Comparison of ENCODE assay signal across 8 mouse cellular contexts in the genomic region with DNA sequence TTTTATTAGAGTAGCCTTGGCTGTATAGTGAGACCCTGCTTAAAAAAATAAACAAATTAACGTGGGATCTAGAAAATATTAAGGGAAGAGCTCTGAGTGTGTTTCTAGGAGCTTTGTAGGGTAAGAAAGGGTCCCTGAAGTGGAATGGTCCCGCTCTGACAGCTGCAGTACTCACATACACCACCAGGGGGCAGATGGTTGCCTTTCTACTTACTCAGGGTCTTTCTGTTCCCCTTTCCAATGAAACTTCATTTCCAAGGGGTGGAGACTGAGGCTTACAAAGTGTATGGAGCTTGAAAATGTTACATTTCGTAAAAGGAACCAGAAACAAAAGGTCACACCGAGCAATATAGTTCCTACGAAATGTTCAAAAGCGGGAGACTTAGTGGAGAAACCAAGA. TPM values are rescaled to one million over a fixed set of nuclear protein-coding genes. Genes with fewer than 3 reads are reported as not detected.
DNase-seq lines count a peak whose midpoint lies in the region; TF ChIP-seq lines count a peak whose summit lies in the region.

No protein-coding gene starts in this region.

- peaks cover 2% of the 10 kb centered on the region; the same call in 1 of the 2 replicates for H3K79me2 ChIP-seq in heart, adult 2 months (replicated peaks; ENCODE audit: control insufficient read depth, insufficient read depth, low read length)

- H3K27me3 ChIP-seq in heart, adult 2 months (ENCODE audit: control insufficient read depth, insufficient read depth, low read length), result no peaks in the 10 kb centered on the region; the same call in 1 of the 2 replicates

- TF ChIP-seq EP300 in heart, adult 2 months (IDR thresholded peaks at IDR 0.05; ENCODE audit: insufficient read depth, low read depth, low read length), result 0 out of 2 replicates have a peak, but pooled peaks have one; percentile 35

- H3K4me1 ChIP-seq in heart, adult 2 months (ENCODE audit: control insufficient read depth, insufficient read depth, low read length), result no peaks in the 10 kb centered on the region

- no peak overlapping the region for H3K9ac ChIP-seq in heart, adult 2 months (ENCODE audit: low read depth, low read length)

- H3K27ac ChIP-seq in heart, adult 2 months, result no peak overlapping the region

- H3K36me3 ChIP-seq in heart, adult 2 months (ENCODE audit: control insufficient read depth, insufficient read depth, low read length), result no peaks in the 10 kb centered on the region

- DNase-seq in cerebellum, adult 11 months, result peak; percentile 58
- DNase-seq in cerebellum, adult 9-11 months, result no peak
- peak; percentile 79 for DNase-seq in ES-CJ7 (ENCODE audit: low read depth, low spot score)
- peak; percentile 74 to 83 for DNase-seq in cerebellum, postnatal 25 days
- DNase-seq in heart, adult 2 months, result peak; percentile 73 to 83
- peak; percentile 80 to 96 for DNase-seq in layer of hippocampus, postnatal 25 days (ENCODE audit: extremely low spot score in 1 of 2, low spot score in 1 of 2)
- DNase-seq in lung, postnatal 25 days (ENCODE audit: low spot score), result peak; percentile 78
- DNase-seq in spleen, adult 18-20 months, result peak; percentile 35 to 79

- no peak for TF ChIP-seq POLR2A in heart, adult 2 months (IDR thresholded peaks at IDR 0.05; ENCODE audit: insufficient read depth, low read depth, low read length)

- H3K4me3 ChIP-seq in heart, adult 2 months, result no peak overlapping the region

- TF ChIP-seq CTCF in heart, adult 2 months (IDR thresholded peaks at IDR 0.05), result peak; percentile 99; the same call in 1 of the 2 replicates

- 9% methylated on average over 6 of the region's 6 CpGs for WGBS in heart, adult 2 months

- intact Hi-C loops in heart, adult 2 months (cut with DNase I), result no loop called here

RNA-seq across cellular contexts. Expression of a gene that starts 1.6 kb away (rescaled TPM):
- total RNA-seq in heart, adult 2 months (2021), result 1 to 10 TPM in 1 of 2 experiments, under 1 TPM in 1; 0.80 to 1.2 TPM
- 1.5 and 1.7 TPM in 2 replicates for polyA plus RNA-seq in heart, adult 2 months (2012; rRNA removed)
- under 1 TPM; 0.37 to 0.38 TPM for total RNA-seq in layer of hippocampus, postnatal 25 days (2021)

RNA-seq across cellular contexts. Expression of a gene that starts 2.9 kb away (rescaled TPM):
- 10 to 100 TPM; 22.4 to 27.2 TPM for total RNA-seq in heart, adult 2 months (2021)
- 11.1 and 11.8 TPM in 2 replicates for polyA plus RNA-seq in heart, adult 2 months (2012; rRNA removed)
- total RNA-seq in layer of hippocampus, postnatal 25 days (2021), result 100 to 1,000 TPM in 1 of 2 experiments, 10 to 100 TPM in 1; 92.8 to 105 TPM

RNA-seq across cellular contexts. Expression of a gene that starts 46.7 kb away (rescaled TPM):
- 1 to 10 TPM; 2.2 to 2.5 TPM for total RNA-seq in heart, adult 2 months (2021)
- 3.9 and 5.4 TPM in 2 replicates for polyA plus RNA-seq in heart, adult 2 months (2012; rRNA removed)
- 1 to 10 TPM; 6.0 to 7.1 TPM for total RNA-seq in layer of hippocampus, postnatal 25 days (2021)

RNA-seq across cellular contexts. Expression of a gene that starts 46.7 kb away (rescaled TPM):
- total RNA-seq in heart, adult 2 months (2021), result 10 to 100 TPM; 32.2 to 33.5 TPM
- polyA plus RNA-seq in heart, adult 2 months (2012; rRNA removed), result 32.9 and 45.0 TPM in 2 replicates
- 10 to 100 TPM; 20.1 to 21.1 TPM for total RNA-seq in layer of hippocampus, postnatal 25 days (2021)

RNA-seq across cellular contexts. Expression of a gene that starts 56.1 kb away (rescaled TPM):
- not detected for total RNA-seq in heart, adult 2 months (2021)
- polyA plus RNA-seq in heart, adult 2 months (2012; rRNA removed), result 0.06 TPM in 1 of 2 replicates, not detected in the other
- total RNA-seq in layer of hippocampus, postnatal 25 days (2021), result under 1 TPM; 0.49 to 0.66 TPM
